Mouse (Mus musculus) kidney, embryonic 15.5 days (tissue): Measurements from ENCODE around the gene Atp6v0d1. TPM values are rescaled to one million over a fixed set of nuclear protein-coding genes. Genes with fewer than 3 reads are reported as not detected.

Source experiments
- ATAC-seq: fragments of 200-750 bp; cut with Nextera tagmentation; replicated peaks from 2 replicates; pipeline ENCODE4 v1.8.0; 2017; ENCODE audit warnings: moderate TSS enrichment; ENCODE audit not compliant: low FRiP score
- H3K27ac ChIP-seq: fragments of 300-500 bp; sonication (generic); 2 replicates; pipeline ENCODE4 v1.5.1; 2015; ENCODE audit warnings: mild to moderate bottlenecking, inconsistent platforms
- H3K27me3 ChIP-seq: fragments of 300-500 bp; sonication (generic); 2 replicates; pipeline ENCODE4 v1.6.1; 2015; ENCODE audit warnings: inconsistent platforms
- H3K36me3 ChIP-seq: fragments of 300-500 bp; sonication (generic); 2 replicates; pipeline ENCODE4 v1.6.1; 2015; ENCODE audit warnings: inconsistent platforms
- H3K4me1 ChIP-seq: fragments of 300-500 bp; sonication (generic); 2 replicates; pipeline ENCODE4 v1.6.1; 2015; ENCODE audit warnings: inconsistent platforms
- H3K4me2 ChIP-seq: fragments of 300-500 bp; sonication (generic); 2 replicates; pipeline ENCODE4 v1.6.1; 2015; ENCODE audit warnings: moderate library complexity, mild to moderate bottlenecking, inconsistent platforms
- H3K4me3 ChIP-seq: fragments of 300-500 bp; sonication (generic); replicated peaks from 2 replicates; pipeline ENCODE4 v1.5.1; 2015; ENCODE audit warnings: mild to moderate bottlenecking, inconsistent platforms
- H3K9ac ChIP-seq: fragments of 300-500 bp; sonication (generic); 2 replicates; pipeline ENCODE4 v1.6.1; 2015; ENCODE audit warnings: mild to moderate bottlenecking, inconsistent platforms
- H3K9me3 ChIP-seq: fragments of 300-500 bp; sonication (generic); replicated peaks from 2 replicates; pipeline ENCODE4 v1.6.1; 2016; ENCODE audit warnings: inconsistent platforms
- WGBS: fragments of 180-500 bp; shearing (Covaris S2); methylation state at CpG from one replicate; pipeline ENCODE4 v1.1.7; 2015; ENCODE audit warnings: mixed read lengths; 5-methylcytosine and 5-hydroxymethylcytosine counted together
- polyA plus RNA-seq: library from polyadenylated mRNA; unstranded; fragments of >200 nt; fragmentation: Nextera tagmentation; extraction: Ambion mirVana; gene quantifications from 2 replicates; pipeline ENCODE4 v1.2.1, GENCODE M21; 2015

Gene Atp6v0d1
- polyA plus RNA-seq, 1 experiment from 2014 or later: 88.3 TPM

- WGBS: 66% methylated on average over 2 of the region's 2 CpGs
- no peak for ATAC-seq
- no peak overlapping the region for H3K9ac ChIP-seq
These were observed 34.1 kb downstream of the Atp6v0d1 start for GRCm38 (mm10) chr8:105531774-105532173.

GRCm38 (mm10) chr8:105529271-105529670 lies 36.6 kb downstream of the Atp6v0d1 start:
- no peak overlapping the region for H3K9ac ChIP-seq
- H3K4me2 ChIP-seq: no peak overlapping the region
- H3K27ac ChIP-seq: peak overlapping the region; percentile 41; the same call in 1 of the 2 replicates
- peaks cover 61% of the 10 kb centered on the region for H3K4me1 ChIP-seq
- H3K9me3 ChIP-seq: no peaks in the 10 kb centered on the region
- H3K27me3 ChIP-seq: no peaks in the 10 kb centered on the region
- ATAC-seq: no peak
- WGBS: 56% methylated on average over 3 of the region's 3 CpGs
- no peak overlapping the region for H3K4me3 ChIP-seq
- peaks cover 23% of the 10 kb centered on the region for H3K36me3 ChIP-seq

More at GRCm38 (mm10) chr8:105531774-105532173, 34.1 kb downstream of the Atp6v0d1 start:
- H3K27ac ChIP-seq: no peak overlapping the region
- peaks cover 59% of the 10 kb centered on the region for H3K4me1 ChIP-seq
- H3K9me3 ChIP-seq: no peaks in the 10 kb centered on the region
- H3K4me3 ChIP-seq: no peak overlapping the region
- H3K27me3 ChIP-seq: no peaks in the 10 kb centered on the region
- H3K4me2 ChIP-seq: no peak overlapping the region
- peaks cover 27% of the 10 kb centered on the region for H3K36me3 ChIP-seq

GRCm38 (mm10) chr8:105528206-105528605 lies 37.6 kb downstream of the Atp6v0d1 start:
- H3K27me3 ChIP-seq: no peaks in the 10 kb centered on the region
- H3K27ac ChIP-seq: 0 out of 2 replicates have a peak overlapping the region, but pooled peaks have one; percentile 18
- 92% methylated on average over 1 of the region's 1 CpGs for WGBS

GRCm38 (mm10) chr8:105527110-105527509 lies 38.7 kb downstream of the Atp6v0d1 start:
- peaks cover 42% of the 10 kb centered on the region for H3K36me3 ChIP-seq
- H3K27ac ChIP-seq: peak overlapping the region; percentile 49; the same call in 1 of the 2 replicates
- peak; percentile 57 for ATAC-seq
- H3K27me3 ChIP-seq: no peaks in the 10 kb centered on the region
- WGBS: 52% methylated on average over 2 of the region's 2 CpGs
- H3K4me1 ChIP-seq: peaks cover 61% of the 10 kb centered on the region
- no peak overlapping the region for H3K4me3 ChIP-seq
- no peaks in the 10 kb centered on the region for H3K9me3 ChIP-seq
- no peak overlapping the region for H3K4me2 ChIP-seq
- H3K9ac ChIP-seq: no peak overlapping the region

More at GRCm38 (mm10) chr8:105528206-105528605, 37.6 kb downstream of the Atp6v0d1 start:
- H3K4me1 ChIP-seq: peaks cover 55% of the 10 kb centered on the region
- H3K4me2 ChIP-seq: no peak overlapping the region
- H3K4me3 ChIP-seq: no peak overlapping the region
- ATAC-seq: no peak
- H3K9ac ChIP-seq: no peak overlapping the region
- H3K36me3 ChIP-seq: peaks cover 32% of the 10 kb centered on the region
- no peaks in the 10 kb centered on the region for H3K9me3 ChIP-seq

GRCm38 (mm10) chr8:105522890-105523289 lies 43.0 kb downstream of the Atp6v0d1 start:
- Histone ChIP-seq H3K4me3 (no peak overlapping the region), H3K9ac (no peak overlapping the region), H3K4me2 (no peak overlapping the region), H3K4me1 (peaks cover 69% of the 10 kb centered on the region), H3K27ac (0 out of 2 replicates have a peak overlapping the region, but pooled peaks have one; percentile 4), H3K27me3 (0 out of 2 replicates have a peak, but pooled peaks cover 2% of the 10 kb centered on the region), H3K9me3 (no peaks in the 10 kb centered on the region), H3K36me3 (peaks cover 33% of the 10 kb centered on the region)
- no peak for ATAC-seq
- 30% methylated on average over 9 of the region's 9 CpGs for WGBS

GRCm38 (mm10) chr8:105521995-105522769 lies 43.7 kb downstream of the Atp6v0d1 start:
- H3K4me2 ChIP-seq: no peak overlapping the region
- peaks cover 75% of the 10 kb centered on the region for H3K4me1 ChIP-seq
- no peak overlapping the region for H3K9ac ChIP-seq

GRCm38 (mm10) chr8:105521061-105521460 lies 44.8 kb downstream of the Atp6v0d1 start:
- Histone ChIP-seq H3K4me3 (peak overlapping the region; percentile 73), H3K4me1 (peaks cover 76% of the 10 kb centered on the region), H3K9ac (0 out of 2 replicates have a peak overlapping the region, but pooled peaks have one; percentile 17), H3K36me3 (peaks cover 33% of the 10 kb centered on the region), H3K4me2 (peak overlapping the region; percentile 98), H3K27me3 (0 out of 2 replicates have a peak, but pooled peaks cover 6% of the 10 kb centered on the region), H3K27ac (peak overlapping the region; percentile 56), H3K9me3 (no peaks in the 10 kb centered on the region)
- 5% methylated on average over 3 of the region's 3 CpGs for WGBS
- no peak for ATAC-seq

More at GRCm38 (mm10) chr8:105521995-105522769, 43.7 kb downstream of the Atp6v0d1 start:
- no peak overlapping the region for H3K4me3 ChIP-seq
- H3K27me3 ChIP-seq: 0 out of 2 replicates have a peak, but pooled peaks cover 6% of the 10 kb centered on the region
- H3K27ac ChIP-seq: peak overlapping the region; percentile 56; the same call in 1 of the 2 replicates
- no peak for ATAC-seq
- no peaks in the 10 kb centered on the region for H3K9me3 ChIP-seq
- H3K36me3 ChIP-seq: peaks cover 33% of the 10 kb centered on the region
- 70% methylated on average over 21 of the region's 21 CpGs for WGBS

- Histone ChIP-seq H3K4me1 (peaks cover 79% of the 10 kb centered on the region), H3K36me3 (peaks cover 32% of the 10 kb centered on the region), H3K4me3 (peak overlapping the region; percentile 73), H3K9me3 (no peaks in the 10 kb centered on the region), H3K4me2 (peak overlapping the region; percentile 98), H3K27me3 (0 out of 2 replicates have a peak, but pooled peaks cover 6% of the 10 kb centered on the region), H3K27ac (peak overlapping the region; percentile 56), H3K9ac (0 out of 2 replicates have a peak overlapping the region, but pooled peaks have one; percentile 17)
- ATAC-seq: no peak
- WGBS: 37% methylated on average over 5 of the region's 5 CpGs
These were observed 45.3 kb downstream of the Atp6v0d1 start for GRCm38 (mm10) chr8:105520521-105520920.

GRCm38 (mm10) chr8:105519591-105519990 lies 46.3 kb downstream of the Atp6v0d1 start:
- WGBS: 7% methylated on average over 2 of the region's 2 CpGs
- ATAC-seq: no peak
- H3K27me3 ChIP-seq: 0 out of 2 replicates have a peak, but pooled peaks cover 6% of the 10 kb centered on the region
- peak overlapping the region; percentile 74 for H3K9ac ChIP-seq
- H3K4me2 ChIP-seq: peak overlapping the region; percentile 98
- peak overlapping the region; percentile 73 for H3K4me3 ChIP-seq
- peak overlapping the region; percentile 88 for H3K27ac ChIP-seq
- H3K4me1 ChIP-seq: peaks cover 79% of the 10 kb centered on the region
- peaks cover 22% of the 10 kb centered on the region for H3K36me3 ChIP-seq
- H3K9me3 ChIP-seq: no peaks in the 10 kb centered on the region

- Histone ChIP-seq H3K4me2 (peak within 1 kb of the TSS; percentile 98), H3K4me1 (peaks cover 79% of the 10 kb centered on the region), H3K9ac (peak within 1 kb of the TSS; percentile 74), H3K4me3 (peak within 1 kb of the TSS; percentile 73), H3K9me3 (no peaks in the 10 kb centered on the region), H3K27me3 (0 out of 2 replicates have a peak, but pooled peaks cover 6% of the 10 kb centered on the region), H3K27ac (peak within 1 kb of the TSS; percentile 88), H3K36me3 (peaks cover 14% of the 10 kb centered on the region)
- under 1% methylated on average over 64 of the region's 68 CpGs for WGBS
- ATAC-seq: peak; percentile 59
These were observed 47.2 kb downstream of the Atp6v0d1 start, which contains the start of gene Hsd11b2 for GRCm38 (mm10) chr8:105518436-105519313. Gene Hsd11b2, plus strand, starts transcription at chr8:105518755.

- no peak overlapping the region for H3K27ac ChIP-seq
- H3K4me3 ChIP-seq: 0 out of 2 replicates have a peak overlapping the region, but pooled peaks have one; percentile 13
- 39% methylated on average over 8 of the region's 8 CpGs for WGBS
- no peak for ATAC-seq
- 0 out of 2 replicates have a peak, but pooled peaks cover 6% of the 10 kb centered on the region for H3K27me3 ChIP-seq
- H3K9me3 ChIP-seq: no peaks in the 10 kb centered on the region
- peak overlapping the region; percentile 98 for H3K4me2 ChIP-seq
- no peak overlapping the region for H3K9ac ChIP-seq
- H3K4me1 ChIP-seq: peaks cover 66% of the 10 kb centered on the region
- H3K36me3 ChIP-seq: peaks cover 3% of the 10 kb centered on the region
These were observed 48.5 kb downstream of the Atp6v0d1 start for GRCm38 (mm10) chr8:105517346-105517745.
